Mouse (Mus musculus): Measurements from ENCODE around the gene Plekhh2. TPM values are rescaled to one million over a fixed set of nuclear protein-coding genes. Genes with fewer than 3 reads are reported as not detected.

Plekhh2 gene
- polyA plus RNA-seq, 3 experiments from 2014 or later, result not detected

- ATAC-seq, result no peak
Measured at GRCm38 (mm10) chr17:84645894-84646293, 134.2 kb downstream of the Plekhh2 start.

DNA sequence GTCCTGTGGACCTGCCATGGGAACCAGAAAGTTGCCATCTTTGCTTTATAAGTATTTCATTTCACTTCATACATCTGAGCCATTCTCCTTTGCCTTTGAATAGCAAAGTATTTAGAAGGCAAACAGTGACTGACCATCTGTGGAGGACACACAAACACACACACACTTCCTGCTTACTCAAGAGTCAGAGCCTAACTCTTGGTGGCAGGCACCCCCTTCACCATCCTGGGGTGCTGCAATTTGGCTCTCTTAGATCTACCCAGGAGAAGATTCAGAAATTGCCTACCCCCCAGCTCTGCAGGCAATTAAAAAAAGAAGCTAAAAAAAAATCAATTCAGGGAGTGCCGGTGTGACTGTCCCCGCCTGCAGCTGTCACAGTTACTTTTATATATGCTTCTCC is 134.8 kb downstream of the Plekhh2 start:
- ATAC-seq, result no peak

GRCm38 (mm10) chr17:84647630-84648029 is 135.9 kb downstream of the Plekhh2 start:
- ATAC-seq, result no peak

DNA sequence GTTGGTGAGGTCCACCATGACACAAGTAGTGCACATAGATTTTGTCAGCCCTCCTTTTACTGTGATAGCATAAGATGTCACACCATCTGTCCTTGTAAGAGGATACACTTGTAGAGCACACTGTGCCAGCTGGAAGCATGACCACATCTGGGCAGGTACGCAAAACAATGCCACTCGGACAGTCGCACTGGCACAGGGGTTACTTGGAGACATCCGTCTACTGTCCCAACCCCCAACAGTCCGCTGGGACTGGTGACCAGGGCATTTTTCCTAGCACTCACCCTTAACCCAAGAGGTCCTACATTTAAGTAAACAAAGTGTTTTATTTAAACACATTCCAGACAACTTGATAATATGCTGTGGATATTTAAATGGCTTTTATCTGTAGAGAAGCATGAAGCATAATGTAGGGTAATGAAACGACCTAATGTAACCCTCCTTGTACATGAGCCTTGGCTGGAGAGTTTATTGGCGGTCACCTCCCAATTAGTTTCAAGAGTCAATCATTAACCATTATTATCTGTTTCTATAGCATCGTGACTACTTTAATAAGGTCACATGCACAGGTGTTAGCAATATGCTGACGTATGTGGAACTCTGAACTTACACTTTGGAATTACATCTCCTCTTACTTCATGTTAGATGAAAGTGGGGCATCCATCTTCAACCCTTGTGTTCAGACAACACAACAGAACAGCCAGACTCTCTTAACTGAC is 138.8 kb downstream of the Plekhh2 start:
- no peak for ATAC-seq

GRCm38 (mm10) chr17:84653544-84653943 is 141.8 kb downstream of the Plekhh2 start:
- no peak for ATAC-seq

GRCm38 (mm10) chr17:84656205-84656604 is 144.5 kb downstream of the Plekhh2 start:
- ATAC-seq, result no peak

DNA sequence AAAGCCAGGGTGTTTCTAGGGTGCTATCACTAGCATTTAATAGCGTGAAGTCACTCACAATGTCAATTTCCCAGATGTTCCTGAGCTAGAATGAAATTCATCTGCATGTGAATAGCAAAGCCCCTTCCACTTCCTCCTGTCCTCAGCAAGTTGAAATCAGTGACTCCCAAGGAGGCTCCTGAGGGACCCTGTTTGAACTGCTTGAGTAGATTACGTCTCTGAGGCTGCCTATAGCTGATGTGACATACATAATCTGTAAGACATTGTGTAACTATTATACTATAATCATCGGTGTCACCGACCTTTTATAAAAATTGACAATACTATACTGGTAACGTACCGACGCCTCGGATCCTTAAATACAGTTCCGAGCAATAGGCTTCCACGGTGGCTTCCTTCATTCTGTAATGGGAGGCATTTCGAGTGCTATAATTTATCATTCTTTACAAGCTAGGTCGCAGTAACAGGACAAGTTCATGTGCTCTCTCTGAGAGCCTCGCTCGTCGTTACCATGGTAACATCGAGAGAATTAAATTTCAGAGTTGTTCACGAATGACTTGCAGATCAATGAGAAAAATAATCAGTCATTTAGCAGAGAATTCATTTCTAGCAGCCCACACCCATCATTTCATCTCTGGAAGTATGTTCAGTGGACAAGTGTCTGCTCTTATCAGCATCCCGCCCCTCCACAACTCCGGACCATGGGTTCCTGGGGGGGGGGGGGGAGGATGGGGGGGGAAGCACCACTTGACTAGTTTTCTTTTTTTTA is 145.1 kb downstream of the Plekhh2 start:
- no peak for ATAC-seq

DNA sequence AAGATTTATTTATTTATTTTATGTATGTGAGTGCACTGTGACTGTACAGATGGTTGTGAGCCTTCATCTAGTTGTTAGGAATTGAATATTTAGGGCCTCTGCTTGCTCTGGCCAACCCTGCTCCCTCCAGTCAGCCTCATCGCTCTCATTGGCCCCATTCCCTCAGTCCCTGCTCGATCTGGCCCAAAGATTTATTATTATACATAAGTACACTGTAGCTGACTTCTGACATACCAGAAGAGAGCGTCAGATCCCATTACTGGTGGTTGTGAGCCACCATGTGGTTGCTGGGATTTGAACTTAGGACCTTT is 145.7 kb downstream of the Plekhh2 start:
- ATAC-seq, result no peak

GRCm38 (mm10) chr17:84657782-84658181 is 146.1 kb downstream of the Plekhh2 start:
- no peak for ATAC-seq

DNA sequence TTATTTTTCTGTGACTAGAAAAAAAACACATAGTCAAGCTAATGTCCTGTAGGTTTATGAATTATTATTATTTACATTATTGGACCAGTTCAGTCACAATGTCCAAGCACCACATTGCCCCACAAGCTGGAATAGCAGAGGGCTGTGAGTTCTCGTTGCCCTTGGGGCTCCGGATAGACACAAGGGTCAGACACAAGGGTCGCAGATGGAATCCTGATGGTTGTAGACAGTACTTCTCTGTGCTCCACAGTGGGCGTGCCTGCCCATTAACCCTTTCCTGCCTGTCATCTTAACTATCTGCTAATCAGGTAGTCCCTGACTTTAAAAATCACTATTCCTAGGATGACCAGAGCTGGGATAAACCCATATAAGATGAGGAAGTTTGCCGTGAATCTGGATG is 146.5 kb downstream of the Plekhh2 start:
- no peak for ATAC-seq

DNA sequence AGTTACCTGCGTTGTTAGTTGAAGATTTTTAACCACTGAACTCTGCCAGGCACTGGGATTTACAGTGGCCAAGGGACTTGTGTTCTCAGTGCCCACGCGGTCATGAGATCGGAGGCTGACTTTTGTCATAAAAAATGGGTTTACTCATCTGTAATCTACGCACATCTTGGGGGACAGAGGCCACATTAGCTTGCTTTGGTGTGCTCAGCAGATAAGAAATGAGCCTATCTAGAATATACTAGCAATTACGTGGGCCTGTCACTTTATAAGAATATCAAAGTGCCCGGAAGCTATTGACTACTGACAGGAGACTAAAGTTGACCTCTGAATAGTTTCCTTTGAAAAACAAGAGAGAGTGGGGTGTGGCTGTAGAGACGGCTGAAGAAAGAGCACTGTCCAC is 147.3 kb downstream of the Plekhh2 start:
- ATAC-seq, result no peak

DNA sequence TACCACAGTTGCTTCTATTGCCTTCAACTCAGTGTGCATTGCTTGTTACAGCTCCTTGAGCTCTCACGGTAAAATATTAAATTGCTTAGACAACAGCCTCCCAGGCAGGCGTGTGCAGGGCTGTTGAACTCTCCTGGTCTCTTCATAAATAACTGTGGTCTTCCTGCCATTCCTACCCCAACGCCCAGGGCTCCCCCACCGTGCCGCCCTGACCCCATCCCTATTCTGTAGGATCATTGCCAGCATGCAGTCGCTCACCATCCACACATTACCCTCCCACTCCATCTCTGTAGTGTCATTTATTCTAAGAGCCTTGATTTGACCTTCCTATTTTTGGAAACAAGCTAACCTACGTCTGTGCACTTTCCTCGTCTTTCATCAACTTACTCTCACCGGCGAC is 153.4 kb downstream of the Plekhh2 start:
- ATAC-seq, result no peak

GRCm38 (mm10) chr17:84665691-84666090 is 154.0 kb downstream of the Plekhh2 start:
- no peak for ATAC-seq

- ATAC-seq, result no peak
Measured at GRCm38 (mm10) chr17:84667848-84668247, 156.2 kb downstream of the Plekhh2 start.

Other genes with a start within 250 kb of the Plekhh2 start
- 100 to 1,000 TPM in 2 of 3 experiments, 10 to 100 TPM in 1; 19.3 to 113 (median 105) TPM for gene Thada, start 45.7 kb upstream of the Plekhh2 start, polyA plus RNA-seq (2017; shearing (Covaris generic))
- 1 to 10 TPM in 2 of 3 experiments, under 1 TPM in 1; 0.79 to 1.9 (median 1.6) TPM for gene Dync2li1, start 114.6 kb downstream of the Plekhh2 start, polyA plus RNA-seq (2017; shearing (Covaris generic))
- not detected for gene Abcg8, start 164.4 kb downstream of the Plekhh2 start, polyA plus RNA-seq (2017; shearing (Covaris generic))
- under 1 TPM in 1 of 3 experiments, not detected in 2; 0.49 TPM for gene Abcg5, start 171.1 kb downstream of the Plekhh2 start, polyA plus RNA-seq (2017; shearing (Covaris generic))

Data from inflammation-experienced regulatory T-cells, adult 6 months (primary cell).